Mouse (Mus musculus) cerebellum, adult 2 months (tissue): ENCODE measurements around the gene Ropn1l. TPM values are rescaled to one million over a fixed set of nuclear protein-coding genes. Genes with fewer than 3 reads are reported as not detected.

Experiments
- DNase-seq, 2 experiments: peaks; one replicate each; pipeline ENCODE4 v3.0.0; 2021
- H3K27ac ChIP-seq: fragments of 200-500 bp; 2 replicates; pipeline ENCODE4 v1.5.1; 2012; ENCODE audit warnings: low read length, control low read depth, inconsistent platforms; ENCODE audit not compliant: insufficient read depth
- H3K27me3 ChIP-seq: fragments of 200-500 bp; 2 replicates; pipeline ENCODE4 v1.6.1; 2012; ENCODE audit warnings: inconsistent platforms, mild to moderate bottlenecking, low read length, moderate library complexity; ENCODE audit not compliant: control insufficient read depth, insufficient read depth
- H3K4me1 ChIP-seq: fragments of 200-500 bp; 2 replicates; pipeline ENCODE4 v1.6.1; 2011; ENCODE audit warnings: low read length; ENCODE audit not compliant: control insufficient read depth, insufficient read depth
- H3K4me3 ChIP-seq: fragments of 200-500 bp; replicated peaks from 2 replicates; pipeline ENCODE3; 2011; ENCODE audit warnings: mild to moderate bottlenecking, low read depth, low read length, control low read depth; ENCODE audit not compliant: insufficient read depth
- CTCF ChIP-seq: fragments of 200-500 bp; IDR thresholded peaks from 2 replicates; pipeline ENCODE4 v1.5.1; 2011; ENCODE audit warnings: low read depth, mild to moderate bottlenecking, control low read depth, low read length, moderate library complexity, borderline replicate concordance; ENCODE audit not compliant: insufficient read depth
- POLR2A ChIP-seq: fragments of 200-500 bp; IDR thresholded peaks from 2 replicates; pipeline ENCODE4 v1.6.1; 2011; ENCODE audit warnings: low read length, control low read depth, borderline replicate concordance; ENCODE audit not compliant: insufficient read depth
- WGBS: fragments of 180-500 bp; shearing (Covaris S2); methylation state at CpG from one replicate; pipeline ENCODE4 v1.1.7; 2018; 5-methylcytosine and 5-hydroxymethylcytosine counted together
- polyA plus RNA-seq: library from polyadenylated mRNA; depleted of rRNA; stranded (reverse); fragments of >200 nt; gene quantifications from 2 replicates; pipeline ENCODE4 v1.2.3, GENCODE M21; 2012

Ropn1l gene
- polyA plus RNA-seq, 1 experiment = 1.3 TPM

- H3K27me3 ChIP-seq = no peaks in the 10 kb centered on the region
- WGBS = 66% methylated on average over 4 of the region's 4 CpGs
- TF ChIP-seq CTCF = no peak
- no peak for TF ChIP-seq POLR2A
These were observed 38.4 kb downstream of the Ropn1l start for GRCm38 (mm10) chr15:31415181-31415580.

GRCm38 (mm10) chr15:31414179-31414898, 39.2 kb downstream of the Ropn1l start:
- no peaks in the 10 kb centered on the region for H3K27me3 ChIP-seq
- TF ChIP-seq CTCF = no peak
- no peak for TF ChIP-seq POLR2A
- H3K27ac ChIP-seq = no peak overlapping the region
- no peak for DNase-seq
- H3K4me3 ChIP-seq = no peak overlapping the region
- H3K4me1 ChIP-seq = no peaks in the 10 kb centered on the region
- WGBS = 46% methylated on average over 6 of the region's 6 CpGs

More at GRCm38 (mm10) chr15:31415181-31415580, 38.4 kb downstream of the Ropn1l start:
- no peak overlapping the region for H3K4me3 ChIP-seq
- no peak for DNase-seq
- H3K4me1 ChIP-seq = no peaks in the 10 kb centered on the region
- H3K27ac ChIP-seq = no peak overlapping the region

- Histone ChIP-seq H3K27ac (no peak overlapping the region), H3K27me3 (no peaks in the 10 kb centered on the region), H3K4me1 (no peaks in the 10 kb centered on the region), H3K4me3 (no peak overlapping the region)
- no peak for DNase-seq
- 82% methylated on average over 6 of the region's 6 CpGs for WGBS
- no peak for TF ChIP-seq POLR2A
- no peak for TF ChIP-seq CTCF
These were observed 39.9 kb downstream of the Ropn1l start for GRCm38 (mm10) chr15:31413662-31414061.

- no peak overlapping the region for H3K27ac ChIP-seq
- WGBS = 55% methylated on average over 3 of the region's 3 CpGs
- no peak for TF ChIP-seq POLR2A
- no peak for TF ChIP-seq CTCF
- H3K4me1 ChIP-seq = no peaks in the 10 kb centered on the region
- DNase-seq = no peak
- H3K4me3 ChIP-seq = no peak overlapping the region
- no peaks in the 10 kb centered on the region for H3K27me3 ChIP-seq
These were observed 40.6 kb downstream of the Ropn1l start for GRCm38 (mm10) chr15:31412933-31413332.

GRCm38 (mm10) chr15:31412436-31412835, 41.1 kb downstream of the Ropn1l start:
- Histone ChIP-seq H3K27me3 (no peaks in the 10 kb centered on the region), H3K4me3 (no peak overlapping the region), H3K27ac (no peak overlapping the region), H3K4me1 (no peaks in the 10 kb centered on the region)
- TF ChIP-seq POLR2A (no peak), CTCF (no peak)
- DNase-seq = no peak
- 76% methylated on average over 6 of the region's 6 CpGs for WGBS

- no peaks in the 10 kb centered on the region for H3K27me3 ChIP-seq
- H3K27ac ChIP-seq = no peak overlapping the region
- no peaks in the 10 kb centered on the region for H3K4me1 ChIP-seq
- DNase-seq = no peak
- TF ChIP-seq CTCF (no peak), POLR2A (no peak)
- 57% methylated on average over 4 of the region's 4 CpGs for WGBS
- H3K4me3 ChIP-seq = no peak overlapping the region
These were observed 46.0 kb downstream of the Ropn1l start for GRCm38 (mm10) chr15:31407490-31407889.

- TF ChIP-seq POLR2A (no peak), CTCF (no peak)
- H3K27me3 ChIP-seq = no peaks in the 10 kb centered on the region
- no peak for DNase-seq
- H3K27ac ChIP-seq = no peak overlapping the region
- no peak overlapping the region for H3K4me3 ChIP-seq
- H3K4me1 ChIP-seq = no peaks in the 10 kb centered on the region
- 92% methylated on average over 5 of the region's 5 CpGs for WGBS
These were observed 46.7 kb downstream of the Ropn1l start for GRCm38 (mm10) chr15:31406881-31407280.

- TF ChIP-seq CTCF = no peak
- TF ChIP-seq POLR2A = no peak
- no peak overlapping the region for H3K4me3 ChIP-seq
- no peak overlapping the region for H3K27ac ChIP-seq
- 91% methylated on average over 8 of the region's 8 CpGs for WGBS
- DNase-seq = no peak
- H3K4me1 ChIP-seq = no peaks in the 10 kb centered on the region
- no peaks in the 10 kb centered on the region for H3K27me3 ChIP-seq
These were observed 49.2 kb downstream of the Ropn1l start for GRCm38 (mm10) chr15:31404346-31404745.
